Mouse (Mus musculus): ENCODE measurements around the gene Ica1.
A peak's percentile ranks its signal among the peaks of the same experiment; 100 is the strongest.

Ica1 gene

GRCm38 (mm10) chr6:8778296-8778649, at the start of gene Ica1:
Ica1 (minus strand) TSS chr6:8778488.
- peak; percentile 17 to 56 for DNase-seq

DNA sequence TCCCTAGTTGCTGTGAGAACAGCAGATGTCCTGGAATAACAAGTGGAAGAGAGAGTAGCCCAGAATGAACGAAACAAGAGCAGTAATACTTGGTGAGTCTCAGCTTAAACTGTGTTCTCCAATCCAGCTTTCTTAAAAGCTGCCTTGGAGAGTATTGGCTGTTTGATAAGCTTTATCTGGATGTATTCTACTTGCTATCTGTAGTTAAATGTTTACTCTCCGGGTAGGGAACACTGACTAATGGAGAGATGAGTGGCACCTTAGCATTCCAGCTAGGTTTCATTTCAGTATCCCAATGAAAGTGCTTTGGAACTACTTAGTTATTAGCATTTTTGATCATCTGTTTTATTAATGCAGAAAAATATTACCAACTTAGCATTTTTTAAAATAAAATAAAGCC, 41.6 kb upstream of the Ica1 start:
- no peak for DNase-seq

DNA sequence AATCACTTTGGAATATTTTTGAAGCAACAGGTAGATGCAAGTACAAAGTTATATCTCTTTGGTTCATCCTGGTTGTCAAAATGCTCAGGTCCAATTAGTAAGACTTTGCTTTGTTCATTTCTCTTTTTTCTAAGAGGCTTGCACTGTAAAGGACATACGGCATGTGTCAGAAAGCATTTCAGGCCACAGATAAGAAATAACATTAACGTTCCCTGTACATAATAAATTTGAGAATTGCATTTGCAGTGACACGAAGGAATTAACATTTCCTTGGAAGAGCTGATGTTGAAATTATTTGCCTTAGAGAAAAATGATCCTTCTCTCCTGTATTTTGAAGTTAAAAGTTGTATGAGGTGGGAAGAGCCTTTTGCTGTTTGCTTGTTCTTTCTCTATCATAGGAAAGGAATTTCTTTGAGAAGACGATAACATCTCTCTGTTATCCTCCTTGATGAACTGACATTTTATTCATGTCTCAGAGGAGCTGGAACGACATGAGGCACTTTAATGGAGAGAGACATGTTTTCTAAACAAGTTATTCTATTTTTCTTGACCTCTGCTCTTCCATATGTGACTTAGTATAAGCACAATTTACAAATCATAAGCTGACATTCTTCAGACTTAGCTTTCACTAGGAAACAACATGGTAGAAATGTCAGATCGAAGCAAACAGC, 36.2 kb upstream of the Ica1 start:
- DNase-seq = no peak

DNA sequence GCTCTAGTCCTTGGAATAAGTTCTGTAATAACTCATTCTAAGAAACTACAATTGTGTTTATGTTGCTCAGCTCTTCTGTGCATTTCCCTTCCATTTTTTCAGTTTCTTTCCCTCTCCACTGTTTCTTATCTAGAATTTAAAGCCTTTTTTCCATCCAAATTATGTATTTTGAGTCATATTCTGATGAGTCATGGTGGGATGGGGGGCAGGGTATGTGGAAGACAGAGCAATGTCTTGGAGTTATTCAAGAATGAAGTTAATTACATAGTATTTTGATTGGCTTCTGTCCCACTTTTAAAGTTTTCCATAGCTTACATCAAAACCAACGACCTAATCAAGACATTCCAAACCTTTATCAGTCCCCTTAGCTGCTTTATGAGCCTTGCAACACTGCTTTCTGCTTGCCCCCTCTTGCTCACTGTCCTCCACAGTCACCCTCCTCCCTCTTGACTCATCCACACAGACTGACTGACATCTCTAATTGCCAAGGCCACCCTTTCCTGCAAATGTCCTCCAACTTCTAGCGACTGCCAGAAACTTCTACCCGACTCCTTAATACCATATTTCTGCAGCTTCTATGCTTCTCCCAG, 24.4 kb upstream of the Ica1 start:
- DNase-seq = no peak

DNA sequence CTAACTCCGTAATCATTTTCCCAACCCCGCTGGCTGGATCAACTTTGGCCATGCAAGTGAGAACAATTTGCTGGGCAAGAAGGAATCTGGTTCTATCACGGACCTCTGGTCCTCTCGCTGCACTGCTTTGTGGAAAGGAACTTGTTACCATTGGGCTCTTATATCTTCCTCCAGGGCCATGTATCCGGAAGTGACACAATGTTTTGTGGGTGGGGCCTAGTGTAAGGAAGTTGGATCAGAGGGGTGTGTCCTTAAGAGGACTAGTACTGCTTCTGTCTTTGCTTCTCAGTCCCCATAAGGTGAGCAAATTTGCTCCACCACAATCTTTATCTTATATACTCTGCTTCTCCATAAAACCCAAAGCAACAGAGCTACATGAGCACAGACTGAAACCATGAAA, 14.1 kb upstream of the Ica1 start:
- no peak for DNase-seq

DNA sequence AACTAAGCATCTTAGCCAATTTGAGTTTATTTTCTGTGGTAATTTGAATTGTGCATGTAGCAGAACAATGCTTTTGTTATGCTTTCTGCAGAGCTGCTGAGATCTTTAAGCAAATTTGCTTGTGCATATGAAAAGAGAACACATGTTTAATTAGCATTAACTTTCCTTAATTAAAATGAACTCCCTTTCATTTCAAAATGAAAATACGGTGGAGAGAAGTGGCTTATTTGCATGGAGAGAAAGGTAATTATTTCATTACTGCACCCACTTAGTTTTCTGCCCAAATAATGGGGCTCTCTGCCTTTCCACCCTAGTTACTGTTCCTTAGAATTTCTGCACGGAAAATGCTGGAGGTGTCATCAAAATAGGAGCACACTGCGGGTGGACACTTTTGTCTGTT, 13.5 kb upstream of the Ica1 start:
- no peak for DNase-seq

DNA sequence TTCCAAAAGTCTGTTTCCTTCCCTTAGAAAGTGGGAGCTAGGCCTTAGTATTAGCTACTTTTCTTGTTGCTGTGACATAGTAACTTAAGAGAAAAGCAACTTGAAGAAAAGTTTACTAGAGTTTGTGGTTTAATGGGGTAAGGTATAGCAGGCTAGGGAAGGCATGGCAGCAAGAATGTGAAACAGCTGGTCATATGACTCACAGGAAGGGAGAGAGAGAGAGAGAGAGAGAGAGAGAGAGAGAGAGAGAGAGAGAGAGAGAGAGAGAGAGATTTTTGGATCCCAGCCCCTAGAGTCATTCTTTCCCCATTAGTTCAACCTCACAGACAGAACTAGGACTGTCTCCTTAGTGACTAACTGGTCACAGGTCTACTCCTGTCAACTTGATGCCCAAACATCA, 2.3 kb upstream of the Ica1 start:
- no peak for DNase-seq

DNA sequence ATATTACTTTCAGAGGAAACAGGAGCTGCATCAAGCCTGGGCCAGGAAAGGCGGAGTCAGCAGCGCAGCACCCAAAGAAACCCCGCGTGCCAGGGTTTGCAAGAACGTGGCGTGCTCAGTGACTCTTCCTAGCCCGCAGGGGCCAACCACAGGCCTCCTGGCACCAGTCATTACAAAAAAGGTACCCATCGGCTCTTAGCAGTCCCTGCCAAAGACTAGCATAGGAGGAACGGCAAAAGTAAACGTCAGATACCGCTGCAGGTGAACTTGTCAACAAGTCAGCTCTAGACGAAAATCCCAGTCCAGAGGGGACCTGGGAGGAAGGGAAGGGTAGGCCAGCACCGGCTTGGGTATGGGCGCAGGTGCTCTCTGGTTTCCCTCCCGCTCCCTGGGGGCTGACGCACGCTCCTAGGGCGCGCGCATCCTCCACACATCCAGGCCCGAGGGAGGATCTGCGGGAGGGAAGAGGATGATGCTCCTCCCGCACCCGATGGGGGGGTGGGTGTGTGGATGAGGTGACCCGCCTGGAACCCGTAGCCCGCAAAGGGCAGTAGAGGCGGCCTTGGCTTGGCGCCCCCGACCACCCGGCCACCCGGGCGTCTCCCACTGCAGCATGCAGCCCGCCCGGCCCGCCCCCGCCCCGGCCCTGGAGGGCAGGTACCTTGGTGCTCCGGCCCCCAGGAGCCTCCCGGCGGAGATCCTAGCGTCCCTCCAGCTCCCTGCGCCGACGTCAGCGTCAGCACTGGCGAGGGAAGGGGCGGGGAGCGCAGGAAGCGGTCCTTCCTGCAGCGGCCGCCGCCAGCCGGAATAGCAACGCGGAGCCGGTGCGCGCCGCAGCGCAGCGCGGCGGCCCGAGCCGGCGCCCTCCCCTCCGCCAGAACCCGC, 635 bp downstream of the Ica1 start:
- peak; percentile 65 to 84 for DNase-seq

GRCm38 (mm10) chr6:8771539-8771938, 6.7 kb downstream of the Ica1 start:
- DNase-seq = no peak

GRCm38 (mm10) chr6:8770341-8770740, 7.9 kb downstream of the Ica1 start:
- DNase-seq = peak; percentile 15 to 55

DNA sequence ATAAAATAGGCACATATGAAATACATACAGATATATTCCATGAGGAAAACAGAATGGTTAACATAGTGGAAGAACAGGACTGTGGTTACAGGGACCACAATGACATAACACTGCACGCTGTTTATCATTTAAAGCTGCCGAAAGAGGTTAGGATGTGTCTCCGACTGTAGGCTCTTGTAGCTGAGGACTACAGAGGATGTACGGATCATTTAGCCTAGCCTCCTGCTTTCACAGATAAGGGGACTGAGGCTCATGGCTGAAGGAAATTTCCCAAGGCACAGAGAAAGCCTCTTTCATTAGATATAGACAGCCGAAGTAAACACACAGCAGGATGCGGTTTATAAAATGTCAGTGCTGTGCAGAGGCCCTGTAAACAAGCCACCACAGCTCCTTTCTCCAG, 8.5 kb downstream of the Ica1 start:
- DNase-seq = no peak

- DNase-seq = no peak
Observed at GRCm38 (mm10) chr6:8766652-8767051, 11.6 kb downstream of the Ica1 start.

DNA sequence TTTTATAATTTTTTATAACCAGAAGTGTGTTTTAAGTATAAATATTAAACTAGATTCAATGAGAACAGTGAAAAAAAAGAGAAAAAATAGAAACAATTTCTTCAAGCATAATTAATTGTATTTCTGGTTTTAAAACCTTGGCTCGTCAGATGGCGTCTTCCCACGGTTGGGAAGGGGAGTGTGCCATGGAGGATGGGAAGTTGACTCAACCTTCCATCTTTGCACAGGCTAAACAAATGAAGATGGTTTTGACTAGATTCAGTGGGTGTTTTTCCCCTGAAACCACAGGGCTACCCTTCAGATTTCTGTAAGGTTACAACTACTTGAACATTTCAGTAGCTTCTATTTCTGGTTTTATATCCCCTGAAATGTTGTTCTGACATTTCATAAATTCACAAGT, 12.5 kb downstream of the Ica1 start:
- DNase-seq = no peak

DNA sequence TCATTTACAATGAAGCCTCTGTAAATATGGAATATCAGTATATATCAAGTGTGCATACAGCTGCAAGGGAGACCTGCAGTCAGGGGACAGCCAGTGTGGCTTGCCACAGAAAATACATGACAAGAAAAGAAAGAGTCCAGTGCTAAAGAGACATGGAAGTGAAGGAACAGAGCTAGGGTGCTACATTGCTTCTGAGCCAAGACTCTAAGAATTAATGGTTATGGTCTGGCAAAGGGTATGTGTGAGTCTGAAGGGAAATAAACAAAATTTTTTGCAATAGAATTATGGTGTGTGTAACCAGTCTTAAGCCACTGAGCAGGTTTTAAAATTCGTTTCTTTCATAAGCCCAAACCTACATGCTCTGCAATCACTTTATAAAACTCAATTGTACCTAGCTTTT, 13.2 kb downstream of the Ica1 start:
- no peak for DNase-seq

- no peak for DNase-seq
Observed at GRCm38 (mm10) chr6:8760708-8761294, 17.5 kb downstream of the Ica1 start.

DNA sequence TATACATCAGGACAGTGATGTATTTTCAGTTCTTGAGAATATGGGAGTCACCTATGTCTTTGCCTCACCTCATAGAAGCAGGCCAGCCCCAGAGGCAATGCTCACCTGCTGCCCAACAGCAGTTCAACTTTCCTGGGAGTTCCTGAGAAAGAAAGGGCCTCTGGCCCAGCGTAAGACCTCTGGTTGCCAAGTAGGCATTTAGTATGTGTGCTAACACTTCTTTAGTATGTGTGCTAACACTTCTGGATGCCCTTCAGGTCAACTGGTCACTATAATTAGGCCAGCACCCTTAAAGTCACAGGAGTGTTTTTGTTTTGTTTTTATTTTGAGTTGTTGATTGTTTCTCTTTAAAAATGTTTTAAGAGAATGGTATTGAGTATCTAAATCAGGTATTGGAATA, 18.4 kb downstream of the Ica1 start:
- no peak for DNase-seq

DNA sequence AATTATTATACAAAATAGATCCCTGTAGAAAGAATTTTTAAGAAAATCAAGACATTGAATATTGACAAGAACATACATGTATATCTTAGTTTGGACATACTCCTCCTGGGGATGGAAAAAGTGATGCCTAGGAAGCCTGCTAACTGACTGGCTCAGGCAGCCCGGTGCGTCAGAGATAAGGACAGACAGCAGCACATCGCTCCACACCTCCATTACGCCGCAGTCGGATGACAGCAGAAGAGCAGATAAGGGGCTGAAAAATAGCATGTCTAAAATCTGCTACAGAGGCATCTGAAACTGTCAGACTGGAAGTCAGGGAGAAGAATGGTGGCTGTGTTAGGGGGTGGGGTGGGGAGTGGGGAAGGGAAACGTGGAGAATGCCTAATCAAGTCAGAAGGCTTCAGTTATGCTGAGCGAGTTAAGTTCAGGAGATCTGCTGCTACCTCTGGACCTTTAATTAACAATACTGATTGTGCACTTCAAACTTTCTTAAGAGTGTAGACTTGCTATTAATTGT, 22.5 kb downstream of the Ica1 start:
- DNase-seq = no peak

- DNase-seq = no peak
Observed at GRCm38 (mm10) chr6:8754486-8754885, 23.8 kb downstream of the Ica1 start.

DNA sequence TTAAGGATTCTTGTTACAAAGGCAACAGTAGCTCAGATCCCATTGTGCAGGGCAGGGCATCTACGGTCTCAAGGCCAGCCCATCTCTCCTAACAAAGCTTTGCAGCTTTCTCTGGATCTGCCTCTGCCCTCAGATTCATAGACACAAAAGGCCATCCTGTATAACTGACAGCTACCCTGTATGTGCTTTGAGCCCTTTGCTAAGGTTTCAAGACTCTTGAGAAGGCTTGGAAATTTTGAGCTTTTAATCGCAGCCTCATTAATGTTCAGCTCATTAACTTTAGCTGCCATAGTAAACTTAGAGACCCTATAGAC, 24.6 kb downstream of the Ica1 start:
- no peak for DNase-seq

DNA sequence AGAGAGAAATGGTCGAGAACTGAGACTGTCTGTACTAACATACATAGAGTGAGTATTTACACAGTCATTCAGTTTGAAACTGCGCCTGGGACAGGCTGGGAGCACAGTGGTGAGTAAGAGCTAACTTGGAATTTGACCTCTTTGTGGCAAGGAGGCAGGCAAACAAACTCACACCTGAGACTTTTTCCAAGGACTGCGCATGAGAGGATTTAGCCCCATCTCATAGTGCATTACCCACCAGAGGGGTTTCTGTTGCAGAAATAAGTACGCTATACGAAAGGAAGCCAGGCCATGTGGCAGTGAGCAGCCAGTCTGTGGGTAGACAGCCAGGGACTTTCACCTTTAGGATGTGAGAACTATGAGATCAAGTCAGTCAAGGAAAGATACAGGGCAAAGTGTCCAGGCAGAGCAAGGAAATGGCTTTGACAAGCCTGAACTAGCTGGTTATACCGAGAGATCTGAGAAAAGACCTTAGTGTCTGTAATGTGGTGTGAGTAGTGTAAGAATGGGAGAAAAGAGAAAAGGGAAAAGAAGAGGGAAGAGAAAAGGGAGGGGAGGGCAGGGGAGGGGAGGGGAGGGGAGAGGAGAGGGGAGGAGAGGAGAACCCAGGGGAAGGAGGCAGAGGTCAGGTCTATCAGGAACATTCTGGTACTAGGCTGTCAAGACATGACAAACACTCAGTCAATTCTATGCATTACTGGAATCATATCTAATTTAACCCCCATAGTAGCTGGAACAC, 25.1 kb downstream of the Ica1 start:
- no peak for DNase-seq

DNA sequence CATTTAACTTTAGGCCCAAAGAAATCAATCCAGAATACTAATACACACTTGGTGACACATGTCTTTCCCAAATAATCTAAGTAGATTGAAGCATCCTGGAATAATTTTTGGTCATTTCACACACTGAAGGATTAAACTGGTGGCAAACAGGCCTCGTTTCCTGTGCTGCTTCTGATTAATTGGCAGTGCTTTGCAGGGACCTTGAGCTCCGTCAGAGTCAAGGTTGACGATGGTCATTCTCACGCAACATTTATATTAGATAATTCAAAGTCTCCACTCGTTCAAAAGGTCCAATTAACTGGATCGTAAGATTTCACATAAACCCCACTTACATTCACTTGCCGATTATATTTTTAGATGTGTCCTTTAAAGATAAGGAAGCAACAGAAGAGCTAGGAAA, 33.4 kb downstream of the Ica1 start:
- DNase-seq = no peak

- DNase-seq = no peak
Observed at GRCm38 (mm10) chr6:8744273-8744785, 34.0 kb downstream of the Ica1 start.

DNA sequence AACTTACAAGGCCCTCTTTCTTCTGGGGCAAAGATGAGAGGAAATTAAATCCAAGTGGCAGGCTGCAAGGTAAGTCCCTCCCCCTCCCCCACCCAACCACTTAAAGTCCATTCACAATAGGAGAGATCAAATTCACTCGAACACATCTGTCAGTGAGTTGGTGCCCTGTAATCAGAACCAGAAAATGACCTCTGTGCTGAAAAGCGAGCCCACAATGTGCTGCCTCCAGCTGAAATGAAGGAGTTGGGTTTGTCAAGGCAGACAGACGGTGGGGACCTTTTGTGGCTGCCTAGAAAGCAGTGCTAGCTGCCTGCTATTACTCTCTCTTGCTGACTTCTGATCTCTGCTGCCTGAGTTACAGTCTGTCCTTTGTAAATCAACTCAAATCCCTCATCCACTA, 35.8 kb downstream of the Ica1 start:
- DNase-seq = no peak
